Mouse (Mus musculus) retina, embryonic 14.5 days (tissue): ENCODE results near the gene Thg1l.

Experiments
- DNase-seq: peaks from one replicate; pipeline ENCODE4 v3.0.0-alpha.2; 2015; ENCODE audit warnings: low spot score

Gene Thg1l

DNA sequence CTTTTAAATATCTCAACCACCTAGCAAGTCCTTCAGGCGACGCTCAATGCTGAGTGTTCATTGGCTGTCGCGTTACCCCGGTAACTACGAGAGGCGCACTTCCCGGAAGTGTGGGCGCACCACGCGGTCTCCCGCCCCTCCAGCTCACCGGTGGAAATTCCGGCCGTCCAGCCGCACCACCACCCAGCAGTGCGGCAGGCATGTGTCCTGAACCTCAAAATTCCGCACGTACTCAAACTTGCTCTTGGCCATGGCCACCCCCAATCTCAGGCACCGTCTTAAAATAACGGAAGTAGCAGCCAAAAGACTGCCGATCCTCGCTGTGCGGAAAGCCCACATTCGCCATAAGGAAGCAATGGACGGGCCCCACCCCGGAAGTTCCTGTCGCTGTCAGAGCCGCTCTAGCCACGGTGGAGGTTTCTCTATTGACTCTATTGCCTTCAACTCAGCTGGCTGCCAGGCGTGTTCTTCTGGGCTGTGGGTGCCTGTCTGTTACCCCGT is at the start of gene Thg1l:
Gene Thg1l (minus strand): TSS at position 368 of the 501 bp plus-strand sequence.
- DNase-seq = peak; percentile 94

DNA sequence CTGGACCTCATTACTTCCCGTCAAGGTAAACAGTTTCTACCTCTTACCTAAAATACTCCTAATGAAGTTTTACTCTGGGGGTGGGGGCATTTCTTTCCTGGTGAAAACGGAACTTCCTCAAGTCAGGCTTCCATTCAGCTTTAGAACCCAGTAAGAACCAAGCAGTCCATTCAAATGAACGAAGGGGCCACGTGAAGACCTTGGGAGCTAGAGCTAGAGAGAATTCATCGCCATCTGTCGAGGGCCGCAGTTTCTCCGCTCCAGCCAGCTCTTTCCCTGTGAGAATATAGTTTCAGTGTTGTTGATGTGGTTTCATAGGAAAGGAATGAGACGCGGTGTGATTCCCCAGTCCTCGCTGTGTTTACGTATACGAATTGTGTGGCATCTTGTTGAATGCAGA is 36.8 kb upstream of the Thg1l start:
- no peak for DNase-seq

DNA sequence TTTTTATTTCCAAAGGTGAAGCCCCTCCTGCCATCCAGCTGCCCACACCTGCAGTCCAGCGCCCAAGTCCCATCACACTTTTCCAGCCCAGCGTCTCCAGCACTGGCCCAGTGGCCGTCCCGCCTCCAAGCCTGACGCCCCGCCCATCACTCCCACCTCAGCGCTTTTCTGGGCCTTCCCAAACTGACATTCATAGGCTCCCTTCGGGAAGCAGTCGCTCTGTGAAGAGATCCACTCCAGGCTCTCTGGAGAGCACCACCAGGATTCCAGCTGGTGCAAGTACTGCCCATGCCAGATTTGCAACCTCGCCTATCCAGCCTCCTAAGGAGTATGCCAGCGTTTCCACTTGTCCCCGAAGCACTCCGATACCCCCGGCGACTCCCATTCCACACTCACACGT is 36.3 kb upstream of the Thg1l start:
- DNase-seq = peak; percentile 56

DNA sequence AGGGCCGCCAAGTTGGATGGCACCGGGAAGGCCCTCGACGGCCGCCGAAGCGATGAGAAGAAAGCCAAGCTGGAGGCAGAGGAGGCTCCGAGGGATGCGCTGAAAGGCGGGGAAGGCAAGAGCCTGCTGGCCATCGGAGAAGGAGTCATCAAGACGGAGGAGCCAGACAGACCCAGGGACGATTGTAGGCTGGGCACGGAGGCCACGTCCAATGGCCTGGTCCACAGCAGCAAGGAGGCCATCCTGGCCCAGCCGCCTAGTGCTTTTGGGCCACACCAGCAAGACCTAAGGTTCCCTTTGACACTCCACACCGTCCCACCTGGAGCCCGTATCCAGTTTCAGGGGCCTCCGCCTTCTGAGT is 25.6 kb upstream of the Thg1l start:
- DNase-seq = no peak

DNA sequence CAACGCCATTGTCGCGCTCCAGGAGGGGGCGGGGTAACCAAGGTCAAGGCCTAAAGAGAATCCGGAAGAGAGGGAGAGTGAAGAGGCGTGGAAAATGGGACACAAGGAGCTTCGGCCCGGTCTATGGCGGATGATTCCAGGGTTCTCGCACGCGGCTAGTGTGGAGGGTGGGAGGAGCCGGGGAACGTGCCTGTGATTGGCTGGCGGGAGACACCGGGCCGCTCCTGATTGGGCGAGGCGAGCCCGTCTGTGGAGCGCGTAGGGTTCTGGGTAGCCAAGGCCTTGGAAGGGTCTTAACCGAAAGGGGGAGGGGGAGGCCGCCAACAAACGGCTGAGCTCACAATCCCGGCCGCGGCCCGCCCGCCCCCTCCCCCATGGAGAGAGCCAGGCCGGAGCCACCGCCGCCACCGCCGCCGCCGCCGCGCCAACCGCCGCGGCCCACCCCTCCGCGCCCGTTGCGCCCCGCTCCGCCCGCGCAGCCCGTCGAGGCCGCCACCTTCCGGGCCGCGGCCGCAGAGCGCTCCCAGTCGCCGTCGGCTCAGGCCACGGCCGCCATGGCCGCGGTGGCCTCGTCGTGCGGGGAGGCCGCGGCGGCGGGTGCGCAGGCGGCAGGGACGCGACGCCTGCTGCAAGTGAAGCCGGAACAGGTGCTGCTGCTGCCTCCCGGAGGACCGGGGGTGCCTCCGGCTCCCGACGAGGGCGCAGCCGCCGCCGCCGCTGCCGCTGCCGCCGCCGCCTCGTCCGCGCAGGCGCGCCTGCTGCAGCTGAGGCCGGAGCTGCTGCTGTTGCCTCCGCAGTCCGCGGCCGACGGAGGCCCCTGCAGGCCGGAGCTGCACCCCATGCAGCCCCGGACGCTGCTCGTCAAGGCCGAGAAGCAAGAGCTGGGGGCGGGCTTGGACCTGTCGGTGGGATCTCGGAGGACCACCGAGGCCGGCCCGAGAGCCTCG is 24.9 kb upstream of the Thg1l start, which contains the start of gene Sox30:
Gene Sox30 (plus strand): TSS at position 365 of the 947 bp plus-strand sequence.
- peak; percentile 76 for DNase-seq

DNA sequence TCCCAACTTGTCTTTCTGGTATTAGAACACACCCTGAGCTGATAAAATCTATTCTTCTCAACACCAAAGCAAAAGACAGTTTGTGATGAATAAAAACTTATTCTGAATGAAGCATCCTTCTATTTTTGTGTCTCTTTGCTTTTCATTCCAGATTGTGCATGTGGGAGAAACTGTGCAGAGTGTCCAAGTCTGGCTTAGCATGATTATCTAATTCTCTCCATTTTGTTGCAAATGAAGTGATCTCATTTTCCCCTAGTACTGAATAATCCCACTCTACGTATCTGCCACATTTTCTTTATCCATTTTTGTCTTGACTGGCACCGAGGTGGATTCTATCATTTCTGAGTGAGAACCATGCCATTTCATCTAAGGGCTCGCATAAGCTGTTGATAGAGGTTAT is 20.8 kb upstream of the Thg1l start:
- no peak for DNase-seq

DNA sequence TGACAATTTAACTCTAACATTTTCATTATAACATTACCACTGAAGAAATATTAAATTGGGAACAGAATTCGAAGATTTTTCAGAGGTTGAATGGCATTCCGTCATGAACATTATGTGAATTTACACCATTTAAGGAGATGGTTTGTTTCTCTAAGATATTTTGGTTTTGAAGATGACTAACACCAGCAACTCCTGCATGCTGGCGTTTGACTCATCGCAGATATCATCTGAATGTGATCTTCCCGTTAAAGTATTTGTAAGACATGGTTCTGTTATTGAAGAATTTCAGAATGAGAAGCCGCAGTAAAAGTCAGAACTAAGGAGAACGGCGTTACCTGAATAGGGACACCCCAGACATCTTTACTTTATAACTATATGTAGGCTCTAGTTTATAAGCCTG is 19.2 kb upstream of the Thg1l start:
- DNase-seq = no peak

DNA sequence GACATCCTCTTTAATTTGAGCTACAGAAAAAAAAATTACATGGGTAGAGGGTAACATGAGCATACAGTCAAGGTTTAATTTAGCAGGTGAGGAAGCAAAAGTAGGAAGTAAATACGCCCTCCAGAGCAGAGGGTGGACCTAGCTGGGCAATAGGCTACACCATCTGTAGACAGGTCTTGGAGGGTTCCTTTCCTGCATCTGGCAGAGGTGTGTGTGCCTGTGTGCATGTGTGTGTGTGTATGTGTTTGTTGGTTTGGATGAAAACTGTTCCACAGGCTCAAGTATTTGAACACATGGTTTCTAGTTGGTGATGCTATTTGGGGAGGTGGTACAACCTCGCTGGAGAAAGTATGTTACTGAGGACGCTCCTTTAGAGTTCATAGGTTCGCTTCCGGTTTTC is 18.3 kb upstream of the Thg1l start:
- no peak for DNase-seq

DNA sequence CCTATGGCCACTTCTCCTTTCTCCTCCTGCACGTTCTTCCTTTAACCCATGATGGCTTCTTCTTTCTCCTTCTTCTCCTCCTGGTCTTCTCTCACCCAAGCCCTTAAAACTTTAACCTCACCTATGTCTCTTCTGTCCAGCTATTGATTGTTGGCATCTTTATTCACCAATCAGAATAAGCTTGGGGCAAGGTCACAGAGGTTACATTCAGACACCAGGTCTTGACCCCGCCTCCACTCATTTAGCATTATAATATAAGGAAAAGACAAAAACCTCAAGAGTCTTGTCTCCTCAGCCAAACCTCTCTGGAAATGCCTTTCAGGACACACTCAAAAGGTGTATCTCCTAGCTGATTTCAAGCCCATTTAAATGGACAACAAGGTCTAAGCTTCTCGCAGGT is 13.2 kb upstream of the Thg1l start:
- DNase-seq = no peak

DNA sequence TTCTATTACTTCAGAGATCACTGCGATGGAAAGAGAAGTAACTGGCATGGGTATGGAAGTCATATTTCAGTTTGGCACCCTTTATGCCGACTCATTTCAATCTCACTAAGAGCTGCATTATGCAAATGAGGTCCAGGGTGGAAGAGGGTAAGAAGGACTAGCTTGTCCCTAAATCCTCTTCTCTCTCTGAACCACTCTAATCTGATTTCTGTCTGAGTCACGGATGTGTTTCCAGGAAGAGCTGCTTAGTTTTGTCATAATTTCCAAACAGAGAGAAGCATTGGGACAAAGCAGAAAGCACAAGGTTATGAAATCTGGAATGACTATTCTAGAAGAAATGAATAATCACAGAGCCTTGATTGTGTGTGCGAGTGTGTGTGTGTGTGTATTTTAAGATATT is 11.6 kb upstream of the Thg1l start:
- no peak for DNase-seq

DNA sequence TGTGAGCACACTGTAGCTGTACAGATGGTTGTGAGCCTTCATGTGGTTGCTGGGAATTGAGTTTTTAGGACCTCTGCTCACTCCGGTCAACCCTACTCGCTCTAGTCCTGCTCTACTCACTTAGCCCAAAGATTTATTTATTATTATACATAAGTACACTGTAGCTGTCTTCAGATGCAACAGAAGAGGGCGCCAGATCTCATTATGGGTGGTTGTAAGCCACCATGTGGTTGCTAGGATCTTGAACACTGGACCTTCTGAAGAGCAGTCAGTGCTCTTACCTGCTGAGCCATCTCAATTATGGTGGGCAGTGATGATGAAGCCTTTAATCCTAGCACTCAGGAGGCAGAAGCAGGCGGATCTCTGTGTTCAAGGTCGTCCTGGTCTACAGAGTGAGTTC is 4.7 kb upstream of the Thg1l start:
- no peak for DNase-seq

DNA sequence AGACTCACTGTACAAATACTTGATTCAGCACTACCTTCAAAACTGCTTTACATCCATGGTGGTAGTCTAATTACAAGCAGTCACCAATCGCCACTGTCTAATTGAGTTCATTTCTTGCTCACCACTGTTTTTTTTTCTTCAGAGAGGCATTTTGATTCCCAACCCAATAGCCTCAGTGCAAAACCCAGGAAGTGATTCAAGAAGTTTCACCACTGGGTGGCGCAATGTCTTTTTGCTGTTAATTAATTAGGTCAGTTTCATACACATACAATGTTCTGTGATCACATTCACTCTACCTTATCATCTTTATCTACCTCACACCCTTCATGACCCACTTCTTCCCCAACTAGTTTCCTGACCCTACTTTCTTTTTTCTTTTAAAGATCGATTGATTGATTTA is 4.3 kb upstream of the Thg1l start:
- peak; percentile 63 for DNase-seq

DNA sequence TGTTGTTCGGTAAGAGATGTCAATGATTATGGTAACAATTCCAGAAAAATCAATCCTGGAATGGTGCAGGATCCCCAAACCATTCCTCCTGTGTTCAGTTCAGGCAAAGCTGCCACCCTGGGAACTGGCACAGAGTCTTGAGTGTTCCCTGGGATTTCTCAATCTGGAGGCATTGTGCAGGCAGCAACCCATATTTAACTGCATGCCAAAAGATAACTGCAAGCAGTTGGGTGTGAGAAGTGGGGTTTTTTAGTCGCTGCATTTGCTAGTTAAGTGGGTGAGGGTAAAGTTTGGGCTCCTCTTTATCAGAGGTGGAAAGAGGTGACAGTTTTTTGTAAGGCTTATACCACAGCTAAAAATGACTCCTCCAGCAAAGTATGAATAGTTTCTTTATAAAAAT is 7.8 kb downstream of the Thg1l start:
- DNase-seq = no peak

DNA sequence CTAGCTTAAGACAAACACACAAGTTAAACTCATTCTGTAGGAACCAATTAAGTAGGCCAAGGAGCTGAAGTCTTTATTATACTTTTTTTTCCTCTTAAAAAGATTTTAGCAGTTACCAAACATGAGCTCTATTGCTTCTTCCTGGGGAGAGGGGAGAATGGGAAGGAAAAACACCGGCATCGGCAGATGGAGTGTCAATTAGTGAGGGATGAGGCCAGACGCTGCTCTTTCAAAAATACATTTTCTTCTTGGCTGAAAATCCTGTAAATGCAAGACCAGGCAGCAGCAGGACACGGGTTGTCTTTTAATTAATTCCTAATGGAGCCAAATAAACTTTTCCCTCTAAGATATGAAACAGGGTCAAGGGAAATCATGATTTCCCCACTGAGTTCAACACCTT is 8.5 kb downstream of the Thg1l start:
- no peak for DNase-seq

DNA sequence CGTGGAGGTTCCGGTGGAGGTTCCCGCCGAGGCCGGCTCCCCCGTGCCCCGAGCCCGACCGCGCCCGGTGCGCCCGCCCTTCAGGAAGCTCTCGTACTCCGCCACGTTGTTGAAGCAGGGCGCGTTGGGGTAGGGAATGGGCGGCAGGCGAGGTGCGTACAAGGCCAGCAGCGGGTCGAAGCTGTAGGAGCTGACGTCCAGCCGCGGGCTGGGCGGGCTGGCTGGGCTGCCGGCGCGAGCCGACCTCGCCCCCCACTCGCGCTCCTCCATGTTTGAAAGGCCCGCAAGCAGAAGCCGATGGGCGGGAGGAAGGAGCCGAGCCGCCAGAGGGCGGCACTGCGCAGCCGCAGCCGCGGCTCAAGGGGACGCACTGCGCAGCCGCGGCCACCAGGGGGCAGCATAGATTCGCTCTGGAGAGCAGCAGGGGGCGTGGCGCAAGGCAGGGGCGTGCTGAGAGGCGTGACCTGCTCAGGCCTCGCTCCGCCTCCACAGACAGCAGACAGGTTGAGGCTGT is 10.6 kb downstream of the Thg1l start, which contains the start of gene Lsm11:
Gene Lsm11 (minus strand): TSS at position 293 of the 514 bp plus-strand sequence.
- DNase-seq = peak; percentile 97

DNA sequence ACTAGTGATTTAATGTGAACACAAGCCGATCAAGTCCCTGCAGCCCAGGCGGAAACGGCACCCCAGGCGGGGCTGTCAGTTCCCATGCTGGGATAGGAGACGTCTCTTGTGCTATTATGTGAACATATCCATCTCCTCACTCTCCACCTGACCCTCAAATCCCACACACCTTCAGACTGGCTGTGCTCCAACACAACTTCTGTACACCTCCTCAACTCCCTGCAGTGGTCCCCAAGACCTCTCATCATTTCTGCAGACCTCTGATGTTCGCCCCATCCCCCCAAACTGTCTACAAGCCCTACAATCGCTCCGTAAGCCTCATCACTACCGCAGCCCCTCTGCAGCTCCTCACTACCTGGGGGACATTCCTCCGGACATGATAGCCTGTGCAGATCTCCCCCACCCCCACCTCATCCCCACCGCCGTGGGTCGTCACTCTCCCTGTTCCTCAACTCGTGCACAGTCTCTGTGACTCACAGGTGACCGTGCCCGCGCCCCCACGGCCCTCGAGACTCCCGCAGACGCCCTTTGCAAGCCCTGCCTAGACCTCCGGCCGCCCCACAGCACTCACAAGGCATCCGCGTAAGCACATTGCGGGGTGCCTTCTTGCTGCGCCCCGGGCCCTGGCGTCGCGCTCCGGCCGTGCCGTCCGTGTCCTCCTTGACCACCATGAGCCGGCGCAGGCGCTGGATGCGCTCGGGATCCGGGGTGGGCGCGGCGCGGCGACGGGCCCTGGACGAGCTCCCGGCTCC is 11.2 kb downstream of the Thg1l start:
- DNase-seq = peak; percentile 35

DNA sequence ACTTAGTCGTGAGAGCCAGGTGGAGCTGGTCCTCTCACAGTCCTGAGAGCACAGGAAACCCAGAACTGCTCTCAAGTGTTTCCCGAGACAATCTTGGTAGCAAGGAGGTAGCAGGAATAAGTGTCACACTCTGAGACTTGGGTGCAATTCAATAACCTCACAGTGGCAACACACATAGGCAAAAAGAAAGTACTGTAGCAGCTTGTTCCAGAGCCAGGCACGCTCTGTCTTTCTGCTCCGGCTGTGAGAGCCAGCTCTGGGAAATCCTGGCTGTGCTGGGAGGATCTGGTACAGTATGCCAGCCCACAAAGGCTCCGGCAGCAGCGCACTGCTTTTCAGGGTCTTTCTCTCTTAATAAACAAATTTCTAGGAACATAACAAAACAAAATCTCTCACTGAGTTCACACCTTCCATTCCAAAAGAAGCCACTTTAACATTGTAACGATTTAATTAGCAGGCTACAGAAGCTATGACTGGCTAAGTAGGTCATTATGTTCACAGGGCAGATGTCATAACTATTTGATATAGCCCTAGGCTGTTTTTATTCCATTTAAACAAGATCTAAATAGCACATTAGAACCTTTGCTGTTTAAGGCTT is 12.1 kb downstream of the Thg1l start:
- DNase-seq = no peak

DNA sequence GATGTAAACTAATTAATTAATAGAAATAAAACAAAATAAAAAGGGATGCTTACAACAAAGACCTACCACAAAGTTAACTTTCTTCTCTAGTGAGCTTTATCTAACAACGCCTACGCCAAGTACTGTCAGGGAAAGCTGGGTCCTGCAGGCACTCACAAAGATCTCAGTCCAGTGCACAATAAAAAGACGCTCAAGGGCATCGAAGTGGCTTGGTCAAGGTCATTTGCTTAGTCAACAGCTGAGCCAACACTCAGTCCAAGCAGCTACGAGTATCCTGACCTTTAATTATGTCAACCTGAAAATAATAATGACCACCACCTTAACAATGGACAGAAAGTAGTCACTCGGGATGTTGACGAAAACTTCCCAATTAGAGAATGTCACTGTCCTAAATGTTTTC is 13.0 kb downstream of the Thg1l start:
- DNase-seq = no peak

DNA sequence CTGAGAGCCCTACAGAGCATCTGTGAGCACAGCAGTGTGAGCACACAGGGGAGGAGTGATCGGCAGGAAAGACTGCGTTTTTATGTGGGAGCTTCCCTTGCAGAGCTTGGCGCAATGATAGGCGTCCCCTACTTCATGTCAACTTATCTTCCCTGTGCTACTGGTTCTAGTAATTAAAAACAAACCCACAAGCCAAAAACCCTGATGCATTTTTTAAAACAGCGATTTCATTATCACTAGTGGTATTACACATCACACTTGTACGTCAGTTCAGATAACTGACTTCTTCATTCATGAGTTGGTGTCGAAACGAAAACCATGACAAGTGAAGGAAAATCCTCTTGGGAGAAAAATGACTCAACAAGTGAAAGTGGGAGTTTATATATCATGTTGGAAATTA is 16.4 kb downstream of the Thg1l start:
- no peak for DNase-seq

DNA sequence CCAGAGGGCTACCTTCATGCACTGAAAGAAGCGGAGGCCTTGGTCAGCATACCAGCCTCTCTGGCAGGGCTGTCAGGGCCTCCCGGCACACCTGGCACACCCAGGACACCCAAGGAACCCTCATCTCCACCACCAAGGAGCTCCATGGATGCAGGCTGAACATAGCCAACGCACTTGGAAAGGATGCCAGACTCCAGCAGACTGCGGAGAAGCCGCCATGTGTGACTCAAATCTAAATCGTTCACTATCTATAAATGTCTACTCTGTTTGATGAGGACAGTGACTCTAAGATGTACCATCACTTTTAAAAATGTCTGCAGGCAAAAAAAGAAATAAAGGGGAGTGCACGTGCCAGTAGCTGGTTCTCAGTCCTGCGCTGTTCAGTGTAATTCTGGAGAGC is 17.8 kb downstream of the Thg1l start:
- no peak for DNase-seq

DNA sequence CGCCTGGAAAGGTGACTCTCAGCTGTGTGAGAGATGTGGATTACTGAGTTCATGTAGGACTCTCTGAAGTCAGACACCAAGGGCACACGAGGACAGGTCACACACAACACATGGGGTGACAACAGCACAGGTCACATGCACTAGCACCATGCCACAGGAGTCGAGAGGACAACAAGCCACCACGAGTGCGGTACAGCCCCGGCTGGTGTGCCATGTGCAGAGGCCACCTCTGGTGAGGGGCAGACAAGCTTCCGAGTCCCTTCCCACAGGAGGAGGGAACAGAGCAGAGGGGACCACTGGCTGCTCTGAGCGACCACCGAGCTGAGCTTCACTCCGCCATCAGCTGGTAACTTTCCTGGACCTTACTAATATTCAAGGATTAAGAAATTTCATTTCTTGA is 22.5 kb downstream of the Thg1l start:
- no peak for DNase-seq

DNA sequence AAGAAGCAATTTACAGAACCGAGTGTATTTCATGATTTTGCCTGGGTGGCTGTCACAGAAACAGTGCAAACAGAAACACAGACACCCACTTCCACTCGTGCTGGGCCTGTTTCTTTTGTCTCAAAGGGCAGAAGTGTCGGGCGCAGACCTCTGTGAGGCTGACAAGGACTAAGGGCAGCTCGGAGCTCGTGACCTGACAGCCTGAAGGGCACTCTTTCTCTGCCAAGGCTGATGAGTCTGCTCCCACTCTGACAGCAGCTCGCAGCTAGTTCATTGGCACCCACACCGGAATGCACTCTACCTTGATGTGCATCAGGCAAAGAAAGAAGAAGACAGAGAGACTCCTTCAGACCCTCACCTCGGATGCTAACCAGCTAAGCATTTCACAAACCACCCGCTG is 25.8 kb downstream of the Thg1l start:
- no peak for DNase-seq
